Mouse (Mus musculus) stomach, embryonic 16.5 days (tissue): ENCODE data around the gene Aire. TPM values are rescaled to one million over a fixed set of nuclear protein-coding genes. Genes with fewer than 3 reads are reported as not detected.

ENCODE experiments used
- ATAC-seq: fragments of 200-750 bp; cut with Nextera tagmentation; 2 replicates; pipeline ENCODE4 v1.8.0; 2017; ENCODE audit warnings: moderate number of reproducible peaks, moderate TSS enrichment; ENCODE audit not compliant: insufficient read depth, low FRiP score
- H3K27ac ChIP-seq: fragments of 300-500 bp; sonication (generic); 2 replicates; pipeline ENCODE4 v1.5.1; 2014; ENCODE audit warnings: low read length
- H3K27me3 ChIP-seq: fragments of 300-500 bp; sonication (generic); 2 replicates; pipeline ENCODE4 v1.6.1; 2014; ENCODE audit warnings: low read length, control low read depth, mixed read lengths; ENCODE audit not compliant: control insufficient read depth, insufficient read depth
- H3K36me3 ChIP-seq: fragments of 300-500 bp; sonication (generic); 2 replicates; pipeline ENCODE4 v1.6.1; 2014; ENCODE audit warnings: low read length; ENCODE audit not compliant: control insufficient read depth, insufficient read depth
- H3K4me1 ChIP-seq: fragments of 300-500 bp; sonication (generic); 2 replicates; pipeline ENCODE4 v1.6.1; 2014; ENCODE audit warnings: low read length, control low read depth, mixed read lengths; ENCODE audit not compliant: control insufficient read depth, insufficient read depth
- H3K4me2 ChIP-seq: fragments of 300-500 bp; sonication (generic); 2 replicates; pipeline ENCODE4 v1.6.1; 2014; ENCODE audit warnings: low read depth, low read length, mixed read lengths
- H3K4me3 ChIP-seq: fragments of 300-500 bp; sonication (generic); replicated peaks from 2 replicates; pipeline ENCODE4 v1.5.1; 2014; ENCODE audit warnings: mild to moderate bottlenecking, low read length
- H3K9ac ChIP-seq: fragments of 300-500 bp; sonication (generic); 2 replicates; pipeline ENCODE4 v1.6.1; 2014; ENCODE audit warnings: low read length
- H3K9me3 ChIP-seq: fragments of 300-500 bp; sonication (generic); replicated peaks from 2 replicates; pipeline ENCODE4 v1.6.1; 2016; ENCODE audit warnings: low read length, control low read depth; ENCODE audit not compliant: control insufficient read depth
- WGBS: fragments of 180-500 bp; shearing (Covaris S2); extraction: QIAGEN DNeasy Blood & Tissue Kit; methylation state at CpG from one replicate; pipeline ENCODE4 v1.1.7; 2014; 5-methylcytosine and 5-hydroxymethylcytosine counted together
- polyA plus RNA-seq: library from polyadenylated mRNA; unstranded; fragments of >200 nt; fragmentation: Nextera tagmentation; extraction: Ambion mirVana; gene quantifications from 2 replicates; pipeline ENCODE4 v1.2.1, GENCODE M21; 2015

Gene Aire
- 0.15 and 0.20 TPM in 2 replicates for polyA plus RNA-seq

DNA sequence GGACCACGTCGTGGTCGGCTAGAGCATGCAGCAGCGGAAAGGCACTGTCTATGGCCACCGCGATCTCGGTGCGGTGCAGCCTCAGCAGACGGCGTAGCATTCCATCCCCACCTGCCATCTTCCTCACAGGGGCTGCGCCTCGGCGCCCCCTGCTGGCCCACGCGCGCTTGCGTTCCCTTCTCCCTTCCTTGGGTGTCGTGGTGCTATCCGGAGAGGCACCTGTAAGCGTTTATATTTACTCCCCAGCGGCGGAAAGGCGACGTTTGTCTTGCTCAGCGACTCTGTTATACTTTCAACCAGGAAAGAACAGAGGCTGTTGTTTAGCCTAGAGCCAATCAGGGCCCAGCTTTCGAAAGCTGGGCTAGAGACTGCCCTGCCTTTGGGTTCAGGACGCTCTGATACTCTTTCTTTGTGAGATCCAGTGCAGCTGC lies at the start of gene Aire:
Gene Aire, minus strand, starts transcription at position 205 of the 431 bp plus-strand sequence.
- 2% methylated on average over 27 of the region's 27 CpGs for WGBS
- no peaks in the 10 kb centered on the region for H3K9me3 ChIP-seq
- H3K27ac ChIP-seq, result peak within 1 kb of the TSS; percentile 18; the same call in 1 of the 2 replicates
- H3K4me3 ChIP-seq, result peak within 1 kb of the TSS; percentile 35
- ATAC-seq, result peak; percentile 73; the same call in 1 of the 2 replicates
- no peaks in the 10 kb centered on the region for H3K36me3 ChIP-seq
- H3K4me1 ChIP-seq, result peaks cover 10% of the 10 kb centered on the region
- no peaks in the 10 kb centered on the region for H3K27me3 ChIP-seq
- H3K4me2 ChIP-seq, result peak within 1 kb of the TSS; percentile 57
- peak within 1 kb of the TSS; percentile 62 for H3K9ac ChIP-seq

DNA sequence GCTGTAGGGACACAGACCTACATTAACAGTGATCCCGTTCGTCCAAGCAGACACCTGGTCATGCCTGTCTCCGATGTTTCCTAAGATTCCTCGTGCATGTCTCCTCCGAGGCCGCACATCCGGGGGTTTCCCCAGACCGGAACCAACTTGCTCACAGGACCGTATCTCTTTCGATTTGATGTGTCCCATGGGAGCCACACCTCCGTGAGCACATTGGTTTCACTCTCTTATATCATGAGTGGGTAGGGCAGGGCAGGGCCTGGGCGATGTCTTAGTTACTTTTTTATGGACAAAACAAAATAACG lies 49.3 kb upstream of the Aire start:
- Histone ChIP-seq H3K9me3 (no peaks in the 10 kb centered on the region), H3K27me3 (no peaks in the 10 kb centered on the region), H3K9ac (no peak overlapping the region), H3K4me3 (no peak overlapping the region), H3K4me2 (no peak overlapping the region), H3K36me3 (no peaks in the 10 kb centered on the region), H3K27ac (no peak overlapping the region), H3K4me1 (no peaks in the 10 kb centered on the region)
- WGBS, result 90% methylated on average over 13 of the region's 13 CpGs
- no peak for ATAC-seq

DNA sequence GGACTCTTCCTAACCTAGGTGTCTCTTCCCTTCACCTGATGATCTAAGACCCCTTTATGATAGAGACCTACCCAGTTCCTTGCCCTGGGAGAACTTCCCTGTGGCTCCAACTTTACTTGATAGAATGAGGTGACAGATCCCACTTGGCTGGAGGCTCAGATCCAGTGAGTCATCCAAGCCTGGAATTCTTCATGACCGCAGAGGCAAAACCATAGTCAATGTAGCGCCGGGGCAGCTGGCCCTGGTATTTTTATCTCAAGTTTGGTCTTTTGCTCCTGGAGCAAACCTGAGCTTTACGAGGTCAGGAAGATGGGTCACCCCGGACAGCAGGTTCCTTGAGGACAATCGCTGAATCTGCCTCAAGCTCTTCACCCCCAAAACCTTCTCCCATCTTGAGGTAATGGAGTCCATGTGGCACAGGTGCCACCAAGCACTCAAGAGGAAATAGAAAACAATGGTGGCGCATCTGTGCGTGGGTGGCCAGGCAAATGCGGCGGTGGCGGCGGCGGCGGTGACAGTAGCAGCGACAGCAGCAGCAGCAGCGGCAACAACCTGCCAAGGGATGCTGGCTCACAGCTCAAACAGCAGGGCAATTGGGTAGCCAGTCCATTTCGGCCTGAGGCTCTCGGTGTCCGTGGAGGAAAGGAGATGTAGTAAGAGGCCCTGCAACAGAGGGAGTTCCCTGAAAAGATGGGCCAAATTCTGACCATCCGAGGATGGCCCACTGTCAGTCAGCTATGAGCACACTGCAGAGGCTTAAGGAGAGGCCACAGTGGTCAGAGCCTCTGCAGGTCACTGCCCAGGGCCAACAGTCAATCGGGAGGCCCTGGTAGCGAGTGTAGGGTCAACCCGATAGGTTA lies 48.7 kb upstream of the Aire start:
- Histone ChIP-seq H3K9ac (no peak overlapping the region), H3K36me3 (no peaks in the 10 kb centered on the region), H3K4me1 (no peaks in the 10 kb centered on the region), H3K27me3 (no peaks in the 10 kb centered on the region), H3K4me2 (no peak overlapping the region), H3K9me3 (no peaks in the 10 kb centered on the region), H3K4me3 (no peak overlapping the region), H3K27ac (no peak overlapping the region)
- no peak for ATAC-seq
- 84% methylated on average over 23 of the region's 23 CpGs for WGBS

DNA sequence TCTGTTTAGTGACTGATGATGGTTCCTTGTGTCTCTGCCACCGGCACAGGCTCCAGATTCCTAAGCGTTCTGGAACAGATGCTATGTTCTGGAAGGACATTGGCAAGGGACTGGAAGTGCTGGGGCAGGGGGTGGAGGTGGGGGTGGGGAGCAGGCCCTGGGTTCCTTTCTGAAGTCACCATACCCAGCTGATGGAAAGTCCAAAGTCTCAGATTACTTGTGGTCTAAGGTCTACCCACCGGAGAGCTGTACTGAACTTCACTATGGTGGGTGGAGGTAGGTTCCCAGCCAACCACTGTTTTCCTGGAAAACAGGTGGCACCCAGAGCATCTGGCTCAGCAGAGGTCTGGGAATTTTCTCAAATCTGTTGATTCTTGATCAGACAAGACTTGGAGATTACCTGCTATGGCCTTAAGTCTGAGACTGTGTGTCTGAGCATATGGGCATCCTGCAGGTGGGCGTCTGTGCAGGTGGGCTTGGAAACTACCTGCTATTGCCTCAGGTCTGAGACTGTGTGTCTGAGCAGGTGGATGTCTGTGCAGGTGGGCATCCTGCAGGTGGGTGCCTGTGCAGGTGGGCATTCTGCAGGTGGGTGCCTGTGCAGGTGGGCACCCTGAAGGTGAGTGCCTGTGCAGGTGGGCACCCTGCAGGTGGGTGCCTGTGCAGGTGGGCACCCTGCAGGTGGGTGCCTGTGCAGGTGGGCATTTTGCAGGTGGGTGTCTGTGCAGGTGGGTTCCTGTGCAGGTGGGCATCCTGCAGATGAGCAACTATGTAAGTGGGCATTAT lies 47.5 kb upstream of the Aire start:
- Histone ChIP-seq H3K9ac (no peak overlapping the region), H3K27me3 (no peaks in the 10 kb centered on the region), H3K27ac (no peak overlapping the region), H3K4me2 (no peak overlapping the region), H3K36me3 (no peaks in the 10 kb centered on the region), H3K4me1 (no peaks in the 10 kb centered on the region), H3K9me3 (no peaks in the 10 kb centered on the region), H3K4me3 (no peak overlapping the region)
- WGBS, result 74% methylated on average over 4 of the region's 4 CpGs
- ATAC-seq, result peak; percentile 15; the same call in 1 of the 2 replicates

DNA sequence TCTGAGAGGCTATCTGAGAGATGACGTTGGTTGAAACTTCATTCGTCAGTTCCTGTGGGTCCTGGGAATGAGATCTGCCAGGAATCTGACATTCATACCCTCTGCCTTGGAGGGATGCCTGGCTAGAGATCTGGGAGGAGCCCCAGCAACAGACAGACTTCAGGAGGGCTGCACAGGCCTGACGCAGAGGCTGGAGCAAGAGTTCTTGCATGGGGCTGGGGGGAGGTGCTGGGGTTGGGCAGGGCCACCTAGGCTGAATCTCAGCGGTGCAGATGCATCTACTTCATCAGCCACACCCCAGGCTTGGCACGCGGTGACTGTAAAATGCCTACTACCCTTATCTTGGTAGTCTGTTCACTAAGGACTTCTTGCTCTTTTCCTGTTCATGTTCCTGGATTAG lies 46.8 kb upstream of the Aire start:
- H3K9me3 ChIP-seq, result no peaks in the 10 kb centered on the region
- no peak overlapping the region for H3K4me2 ChIP-seq
- H3K9ac ChIP-seq, result no peak overlapping the region
- no peak overlapping the region for H3K27ac ChIP-seq
- no peaks in the 10 kb centered on the region for H3K4me1 ChIP-seq
- WGBS, result 46% methylated on average over 6 of the region's 6 CpGs
- 0 out of 2 replicates have a peak, but pooled peaks have one; percentile 38 for ATAC-seq
- no peak overlapping the region for H3K4me3 ChIP-seq
- no peaks in the 10 kb centered on the region for H3K27me3 ChIP-seq
- H3K36me3 ChIP-seq, result no peaks in the 10 kb centered on the region

DNA sequence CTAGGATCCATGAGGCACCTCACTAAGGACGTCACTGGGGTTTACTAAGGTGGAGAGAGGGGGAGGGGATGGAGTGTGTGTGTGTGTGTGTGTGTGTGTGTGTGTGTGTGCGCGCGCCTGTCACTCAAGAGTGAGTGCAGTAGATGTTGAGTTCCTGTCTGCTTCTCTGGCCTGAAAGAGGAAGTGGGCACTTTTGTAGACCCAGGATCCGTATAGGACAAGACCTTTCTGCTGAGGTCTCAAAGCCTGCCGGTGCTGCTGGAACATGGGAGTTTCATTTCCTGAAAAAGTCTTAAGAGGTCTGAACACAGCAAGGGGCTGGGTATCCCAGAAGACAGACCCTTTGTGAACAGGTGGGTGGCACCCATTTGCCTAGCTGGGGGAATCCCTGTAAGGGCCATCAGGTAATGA lies 43.7 kb upstream of the Aire start:
- Histone ChIP-seq H3K4me3 (no peak overlapping the region), H3K27me3 (no peaks in the 10 kb centered on the region), H3K36me3 (no peaks in the 10 kb centered on the region), H3K4me2 (no peak overlapping the region), H3K9me3 (no peaks in the 10 kb centered on the region), H3K4me1 (no peaks in the 10 kb centered on the region), H3K9ac (no peak overlapping the region), H3K27ac (no peak overlapping the region)
- no peak for ATAC-seq
- 73% methylated on average over 6 of the region's 6 CpGs for WGBS

DNA sequence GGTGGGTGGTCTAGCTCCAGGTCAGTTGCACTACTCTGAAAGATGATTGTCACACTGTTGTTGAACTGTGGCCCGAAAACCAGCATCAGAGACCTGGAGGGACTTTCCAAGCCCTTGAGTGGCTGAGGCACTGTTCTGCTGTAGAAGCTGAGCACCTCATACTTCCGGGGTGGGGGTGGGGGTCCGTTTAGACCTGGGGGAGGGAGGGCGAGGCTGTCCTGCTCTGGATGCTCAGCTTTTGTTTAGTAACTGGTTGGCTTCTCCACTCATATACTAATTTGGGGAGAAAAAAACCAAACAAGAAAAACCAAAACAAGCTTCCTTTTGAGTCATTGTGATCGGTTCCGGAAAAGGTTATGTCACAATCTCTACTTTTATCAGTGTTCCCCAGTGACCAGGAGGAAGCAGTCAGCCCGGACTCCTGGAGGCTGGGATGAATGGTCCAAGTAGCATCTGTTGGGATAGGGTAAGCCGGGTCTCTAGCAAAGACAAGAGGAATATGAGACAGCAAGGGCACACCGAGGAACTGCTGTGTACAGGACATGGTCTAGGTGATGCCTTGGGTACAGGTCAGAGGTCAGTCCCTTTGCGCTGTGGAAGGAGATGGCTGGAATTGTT lies 43.1 kb upstream of the Aire start:
- Histone ChIP-seq H3K4me3 (no peak overlapping the region), H3K27ac (no peak overlapping the region), H3K4me2 (no peak overlapping the region), H3K4me1 (no peaks in the 10 kb centered on the region), H3K36me3 (no peaks in the 10 kb centered on the region), H3K9me3 (no peaks in the 10 kb centered on the region), H3K9ac (no peak overlapping the region), H3K27me3 (no peaks in the 10 kb centered on the region)
- no peak for ATAC-seq
- 72% methylated on average over 10 of the region's 10 CpGs for WGBS

DNA sequence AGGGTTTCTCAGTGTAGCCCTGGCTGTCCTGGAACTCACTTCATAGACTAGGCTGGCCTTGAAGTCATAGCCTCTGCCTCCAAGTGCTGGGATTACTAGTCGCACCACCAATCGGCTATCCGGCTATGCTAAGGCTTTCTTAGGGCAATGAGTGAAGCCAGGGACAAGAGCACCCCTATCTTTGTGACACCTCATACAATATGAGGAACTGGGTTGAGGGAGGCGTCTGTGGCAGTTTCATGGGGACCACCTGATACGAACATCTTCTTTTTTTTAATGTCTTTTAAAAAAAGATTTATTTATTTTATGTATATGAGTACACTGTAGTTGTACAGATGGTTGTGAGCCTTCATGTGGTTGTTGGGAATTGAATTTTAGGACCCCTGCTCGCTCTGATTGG lies 42.3 kb upstream of the Aire start:
- no peaks in the 10 kb centered on the region for H3K27me3 ChIP-seq
- no peak overlapping the region for H3K27ac ChIP-seq
- no peak overlapping the region for H3K9ac ChIP-seq
- H3K4me2 ChIP-seq, result no peak overlapping the region
- no peaks in the 10 kb centered on the region for H3K36me3 ChIP-seq
- 91% methylated on average over 6 of the region's 6 CpGs for WGBS
- no peak for ATAC-seq
- H3K9me3 ChIP-seq, result no peaks in the 10 kb centered on the region
- H3K4me1 ChIP-seq, result no peaks in the 10 kb centered on the region
- no peak overlapping the region for H3K4me3 ChIP-seq

DNA sequence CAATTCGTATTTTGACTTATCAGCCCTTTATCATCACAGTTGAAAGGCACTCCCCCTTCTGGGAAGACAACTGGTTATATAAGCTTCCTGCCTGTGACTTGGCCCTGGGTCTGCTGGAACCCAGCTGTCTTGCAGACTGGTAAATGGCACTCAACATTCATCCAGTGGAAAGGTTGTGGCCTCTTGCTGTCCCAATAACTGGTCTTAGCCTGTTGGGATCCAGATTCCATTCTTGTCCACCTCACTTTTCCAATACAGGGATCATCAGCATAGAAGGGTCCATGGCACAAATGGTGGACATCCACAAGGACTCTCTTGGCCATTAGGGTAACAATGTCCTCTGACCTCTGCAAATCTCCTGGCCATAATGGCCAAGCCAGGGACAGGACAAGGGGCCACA lies 40.7 kb upstream of the Aire start:
- 57% methylated on average over 1 of the region's 1 CpGs for WGBS
- no peak overlapping the region for H3K4me2 ChIP-seq
- H3K36me3 ChIP-seq, result no peaks in the 10 kb centered on the region
- no peak overlapping the region for H3K9ac ChIP-seq
- no peaks in the 10 kb centered on the region for H3K4me1 ChIP-seq
- no peak overlapping the region for H3K27ac ChIP-seq
- no peaks in the 10 kb centered on the region for H3K9me3 ChIP-seq
- H3K27me3 ChIP-seq, result no peaks in the 10 kb centered on the region
- ATAC-seq, result no peak
- no peak overlapping the region for H3K4me3 ChIP-seq
